Mouse (Mus musculus): ENCODE data around the gene Zc3h18. TPM values are rescaled to one million over a fixed set of nuclear protein-coding genes. Genes with fewer than 3 reads are reported as not detected.

The Zc3h18 gene
- polyA plus RNA-seq, 2 experiments = 31.3 to 58.1 TPM

DNA sequence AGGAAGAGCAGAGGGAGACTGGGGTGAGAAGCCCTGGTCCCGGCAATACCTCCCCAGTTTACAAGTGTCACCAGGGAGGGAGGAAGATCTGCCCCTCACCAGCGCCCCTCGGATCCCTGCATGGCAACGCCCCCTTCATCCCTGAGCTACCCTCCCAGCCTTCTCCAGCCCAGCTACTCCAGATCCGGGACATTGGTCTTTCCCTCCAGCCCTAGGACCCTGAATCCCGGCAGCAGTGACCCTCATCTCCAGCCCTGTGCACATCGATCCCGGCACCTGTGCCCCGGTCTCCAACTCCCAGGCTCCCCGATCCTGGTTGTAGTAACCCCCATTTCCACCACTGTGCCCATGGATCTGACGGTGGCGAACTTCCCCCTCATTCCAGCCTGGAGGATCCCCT is 66.4 kb downstream of the Zc3h18 start:
- Histone ChIP-seq H3K4me1 (ENCODE audit: control insufficient read depth, insufficient read depth, low read length) (peaks cover 14% of the 10 kb centered on the region), H3K27me3 (ENCODE audit: control insufficient read depth, insufficient read depth, low read length) (no peaks in the 10 kb centered on the region), H3K4me3 (replicated peaks; ENCODE audit: low read length) (peak overlapping the region; percentile 68), H3K36me3 (ENCODE audit: control insufficient read depth, insufficient read depth, low read length) (peaks cover 14% of the 10 kb centered on the region), H3K4me2 (replicated peaks; ENCODE audit: low read depth, low read length, severe bottlenecking) (peak overlapping the region; percentile 95), H3K9ac (ENCODE audit: low read depth, low read length, severe bottlenecking) (peak overlapping the region; percentile 65), H3K27ac (replicated peaks; ENCODE audit: low read depth, low read length) (peak overlapping the region; percentile 28; the same call in 1 of the 2 replicates), H3K9me3 (ENCODE audit: control insufficient read depth, low read length) (no peaks in the 10 kb centered on the region)
- DNase-seq (ENCODE audit: low spot score) (no peak), ATAC-seq (ENCODE audit: low FRiP score, low read depth) (no peak; the same call in 1 of the 2 replicates)
- WGBS = 3% methylated on average over 10 of the region's 12 CpGs
- TF ChIP-seq POLR2A (IDR thresholded peaks at IDR 0.05; ENCODE audit: borderline replicate concordance, extremely low read depth, insufficient read depth, insufficient read length) = no peak

DNA sequence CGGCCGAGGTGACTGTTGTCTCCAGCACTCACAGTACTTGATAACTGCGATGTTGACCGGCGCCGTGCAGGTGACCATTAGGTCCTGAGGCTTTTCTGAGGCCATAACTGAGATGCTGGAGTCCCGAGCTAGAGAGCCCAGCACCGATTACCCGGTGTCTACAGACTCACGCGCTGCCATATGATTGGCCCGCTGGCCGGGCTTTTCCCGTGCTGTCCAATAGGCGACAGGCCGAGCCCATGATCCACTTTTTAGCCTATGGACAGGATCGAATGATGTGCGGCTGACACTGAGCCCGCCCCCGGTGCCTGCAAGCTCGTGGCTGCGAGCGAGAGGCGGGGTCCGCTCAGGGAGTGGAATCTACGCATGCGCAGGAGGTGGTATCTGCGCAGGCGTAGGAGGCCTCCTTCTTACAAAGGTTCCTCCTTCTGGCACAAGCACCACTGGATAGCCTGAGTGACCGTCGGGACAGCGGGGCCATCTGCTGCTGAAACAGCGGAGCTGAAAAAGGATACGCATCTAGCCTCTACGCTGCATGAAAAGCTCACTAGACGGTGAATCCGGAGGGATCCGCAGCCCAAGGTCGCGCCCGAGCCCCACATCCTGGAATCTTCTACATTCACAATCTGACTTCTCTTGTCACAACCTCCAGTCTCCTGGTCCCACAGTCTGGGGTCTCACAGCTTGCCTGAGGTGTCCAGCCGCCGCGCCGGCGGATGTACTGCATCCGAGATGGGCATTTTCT is 67.0 kb downstream of the Zc3h18 start, which contains the start of gene Mvd:
Gene Mvd, minus strand, starts transcription at position 161 of the 745 bp plus-strand sequence.
- ATAC-seq (ENCODE audit: low FRiP score, low read depth) = peak; percentile 97
- peak; percentile 67; the same call in 1 of the 2 replicates for TF ChIP-seq POLR2A (IDR thresholded peaks at IDR 0.05; ENCODE audit: borderline replicate concordance, extremely low read depth, insufficient read depth, insufficient read length)
- Histone ChIP-seq H3K4me2 (replicated peaks; ENCODE audit: low read depth, low read length, severe bottlenecking) (peak within 1 kb of the TSS; percentile 95), H3K27me3 (ENCODE audit: control insufficient read depth, insufficient read depth, low read length) (no peaks in the 10 kb centered on the region), H3K9ac (ENCODE audit: low read depth, low read length, severe bottlenecking) (peak within 1 kb of the TSS; percentile 71), H3K36me3 (ENCODE audit: control insufficient read depth, insufficient read depth, low read length) (peaks cover 11% of the 10 kb centered on the region), H3K4me1 (ENCODE audit: control insufficient read depth, insufficient read depth, low read length) (peaks cover 14% of the 10 kb centered on the region), H3K9me3 (ENCODE audit: control insufficient read depth, low read length) (no peaks in the 10 kb centered on the region), H3K27ac (replicated peaks; ENCODE audit: low read depth, low read length) (peak within 1 kb of the TSS; percentile 92), H3K4me3 (replicated peaks; ENCODE audit: low read length) (peak within 1 kb of the TSS; percentile 68)
- WGBS = under 1% methylated on average over 47 of the region's 47 CpGs
- DNase-seq (ENCODE audit: low spot score) = peak; percentile 99

DNA sequence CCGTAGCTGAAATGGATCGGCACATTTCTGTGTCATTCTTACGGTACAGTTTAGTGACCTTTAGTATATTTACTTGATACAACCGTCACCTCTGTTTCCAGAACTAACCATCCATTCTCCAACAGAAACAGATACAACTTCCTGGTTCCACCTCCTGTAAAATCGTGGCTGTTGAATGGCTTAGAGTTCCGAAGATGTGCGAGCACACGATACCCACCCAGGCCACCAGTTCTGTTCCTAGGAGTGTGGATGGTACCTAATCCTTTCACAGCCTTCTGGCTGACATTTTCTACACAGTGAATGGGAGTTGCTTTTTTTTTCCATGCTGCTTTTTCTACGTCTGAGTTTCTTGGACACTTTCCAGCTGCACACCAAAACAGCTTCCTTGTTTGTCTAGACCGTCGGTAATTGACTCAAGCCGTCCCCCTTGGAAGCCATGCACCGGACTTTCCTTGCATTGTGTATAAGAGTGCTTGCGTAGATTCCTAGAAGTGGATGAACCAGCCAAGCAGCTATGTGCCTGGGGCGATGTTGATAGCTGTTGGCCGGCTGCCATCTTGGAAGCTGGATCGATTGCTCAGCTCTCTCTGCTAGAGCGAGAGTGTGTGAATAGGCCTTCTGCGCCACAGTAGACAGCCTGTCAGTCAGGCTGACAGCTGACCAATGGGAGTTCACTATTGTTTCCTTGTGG is 67.8 kb downstream of the Zc3h18 start:
- peaks cover 14% of the 10 kb centered on the region for H3K4me1 ChIP-seq (ENCODE audit: control insufficient read depth, insufficient read depth, low read length)
- H3K9me3 ChIP-seq (ENCODE audit: control insufficient read depth, low read length) = no peaks in the 10 kb centered on the region
- WGBS = 8% methylated on average over 19 of the region's 19 CpGs
- H3K9ac ChIP-seq (ENCODE audit: low read depth, low read length, severe bottlenecking) = peak overlapping the region; percentile 71
- peaks cover 5% of the 10 kb centered on the region for H3K36me3 ChIP-seq (ENCODE audit: control insufficient read depth, insufficient read depth, low read length)
- ATAC-seq (ENCODE audit: low FRiP score, low read depth) = peak; percentile 24; the same call in 1 of the 2 replicates
- peak overlapping the region; percentile 95 for H3K4me2 ChIP-seq (replicated peaks; ENCODE audit: low read depth, low read length, severe bottlenecking)
- TF ChIP-seq POLR2A (IDR thresholded peaks at IDR 0.05; ENCODE audit: borderline replicate concordance, extremely low read depth, insufficient read depth, insufficient read length) = no peak
- peak; percentile 92 for DNase-seq (ENCODE audit: low spot score)
- peak overlapping the region; percentile 68 for H3K4me3 ChIP-seq (replicated peaks; ENCODE audit: low read length)
- peak overlapping the region; percentile 92 for H3K27ac ChIP-seq (replicated peaks; ENCODE audit: low read depth, low read length)
- H3K27me3 ChIP-seq (ENCODE audit: control insufficient read depth, insufficient read depth, low read length) = no peaks in the 10 kb centered on the region

DNA sequence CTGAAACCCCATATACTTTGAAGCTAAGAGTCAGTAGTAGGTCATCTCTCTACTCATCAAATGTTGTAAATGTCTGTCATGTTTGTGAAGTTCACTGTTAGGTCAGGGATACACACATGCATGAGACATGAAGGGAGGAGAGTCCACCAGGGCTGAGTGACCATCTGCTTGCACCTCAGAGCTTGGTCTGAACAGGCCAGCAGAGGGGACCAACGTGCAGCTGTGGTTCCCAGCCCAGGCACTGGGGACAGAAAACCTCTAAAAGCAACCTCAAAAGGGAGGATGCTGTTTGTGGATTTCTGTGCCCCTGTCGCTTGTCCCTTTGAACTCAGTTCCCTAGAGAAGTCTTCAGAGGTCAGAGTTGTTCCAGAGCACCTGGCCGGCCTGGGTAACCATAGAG is 68.8 kb downstream of the Zc3h18 start:
- no peak overlapping the region for H3K4me3 ChIP-seq (replicated peaks; ENCODE audit: low read length)
- no peak for DNase-seq (ENCODE audit: low spot score)
- H3K4me2 ChIP-seq (replicated peaks; ENCODE audit: low read depth, low read length, severe bottlenecking) = no peak overlapping the region
- no peaks in the 10 kb centered on the region for H3K27me3 ChIP-seq (ENCODE audit: control insufficient read depth, insufficient read depth, low read length)
- no peak for ATAC-seq (ENCODE audit: low FRiP score, low read depth)
- peaks cover 14% of the 10 kb centered on the region for H3K4me1 ChIP-seq (ENCODE audit: control insufficient read depth, insufficient read depth, low read length)
- no peaks in the 10 kb centered on the region for H3K9me3 ChIP-seq (ENCODE audit: control insufficient read depth, low read length)
- H3K27ac ChIP-seq (replicated peaks; ENCODE audit: low read depth, low read length) = no peak overlapping the region
- 62% methylated on average over 3 of the region's 3 CpGs for WGBS
- H3K36me3 ChIP-seq (ENCODE audit: control insufficient read depth, insufficient read depth, low read length) = no peaks in the 10 kb centered on the region
- no peak for TF ChIP-seq POLR2A (IDR thresholded peaks at IDR 0.05; ENCODE audit: borderline replicate concordance, extremely low read depth, insufficient read depth, insufficient read length)
- H3K9ac ChIP-seq (ENCODE audit: low read depth, low read length, severe bottlenecking) = no peak overlapping the region

DNA sequence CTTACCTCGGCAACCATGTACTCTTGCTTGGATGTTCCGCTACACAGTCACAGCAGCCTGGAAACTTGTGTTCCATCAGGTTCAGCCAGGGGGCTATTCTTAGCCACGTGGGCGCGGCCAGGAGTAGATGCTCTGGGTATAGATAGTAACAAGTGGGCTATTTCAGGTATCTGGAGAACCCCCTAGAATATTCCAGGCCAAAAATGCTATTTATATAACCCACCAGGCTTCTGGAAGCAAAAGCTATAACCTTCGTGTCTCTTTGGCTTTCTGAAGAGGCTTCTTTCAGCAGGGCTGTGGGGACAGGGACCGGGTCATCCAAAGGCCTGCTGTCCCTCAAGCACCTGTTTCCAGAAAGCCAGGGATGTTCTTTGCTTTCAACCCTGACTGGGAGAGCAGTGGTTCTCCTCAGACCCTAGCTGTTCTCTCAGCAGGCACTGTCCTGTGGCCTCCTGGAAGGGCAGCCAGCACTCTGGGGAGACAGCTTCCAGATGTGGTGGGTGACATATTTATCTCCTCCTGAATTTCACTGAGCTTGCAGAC is 74.8 kb downstream of the Zc3h18 start:
- ATAC-seq (ENCODE audit: low FRiP score, low read depth) (peak; percentile 30; the same call in 1 of the 2 replicates), DNase-seq (ENCODE audit: low spot score) (no peak)
- Histone ChIP-seq H3K9ac (ENCODE audit: low read depth, low read length, severe bottlenecking) (no peak overlapping the region), H3K4me2 (replicated peaks; ENCODE audit: low read depth, low read length, severe bottlenecking) (no peak overlapping the region), H3K27me3 (ENCODE audit: control insufficient read depth, insufficient read depth, low read length) (no peaks in the 10 kb centered on the region), H3K9me3 (ENCODE audit: control insufficient read depth, low read length) (no peaks in the 10 kb centered on the region), H3K4me3 (replicated peaks; ENCODE audit: low read length) (no peak overlapping the region), H3K27ac (replicated peaks; ENCODE audit: low read depth, low read length) (no peak overlapping the region), H3K36me3 (ENCODE audit: control insufficient read depth, insufficient read depth, low read length) (no peaks in the 10 kb centered on the region), H3K4me1 (ENCODE audit: control insufficient read depth, insufficient read depth, low read length) (no peaks in the 10 kb centered on the region)
- WGBS = 70% methylated on average over 7 of the region's 7 CpGs
- TF ChIP-seq POLR2A (IDR thresholded peaks at IDR 0.05; ENCODE audit: borderline replicate concordance, extremely low read depth, insufficient read depth, insufficient read length) = no peak
